Mouse (Mus musculus): ENCODE data around the gene Col5a1. TPM values are rescaled to one million over a fixed set of nuclear protein-coding genes. Genes with fewer than 3 reads are reported as not detected.

Gene Col5a1
- total and polyA plus RNA-seq, 3 experiments, result 31.1 to 75.5 TPM; not detected in 1

DNA sequence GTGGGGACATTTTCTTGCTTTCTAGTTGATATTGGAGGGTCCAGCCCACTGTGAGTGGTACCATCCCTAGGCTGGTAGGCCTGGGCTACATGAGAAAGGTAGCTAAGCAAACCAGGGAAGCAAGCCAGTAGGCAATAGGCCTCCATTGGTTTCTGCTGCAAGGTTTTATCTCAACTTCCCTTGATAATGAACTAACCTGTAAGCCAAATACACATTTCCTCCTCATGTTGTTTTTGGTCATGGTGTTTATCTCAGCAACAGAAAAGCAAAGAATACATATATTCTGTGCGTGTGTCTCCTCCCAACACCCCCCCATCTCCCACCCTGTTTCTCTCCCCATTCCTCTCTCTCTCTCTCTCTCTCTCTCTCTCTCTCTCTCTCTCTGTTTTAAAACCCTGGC is 173.7 kb downstream of the Col5a1 start:
- Histone ChIP-seq H3K36me3 (ENCODE audit: control insufficient read depth in 1 of 2, insufficient read depth in 2 of 2, low read length in 2 of 2) (peaks cover 0 to 40% of the 10 kb centered on the region in 2 experiments; a peak in 2 of 4 replicates), H3K4me1 (ENCODE audit: control insufficient read depth in 1 of 2, insufficient read depth in 2 of 2, low read length in 2 of 2) (peaks cover 18 to 36% of the 10 kb centered on the region in 2 experiments), H3K79me2 (ENCODE audit: control insufficient read depth, insufficient read depth, low read length, poor library complexity) (no peaks in the 10 kb centered on the region), H3K4me3 (ENCODE audit: control insufficient read depth in 1 of 2, insufficient read depth in 1 of 2, low read depth in 2 of 2, low read length in 2 of 2) (no peak overlapping the region), H3K9me3 (replicated peaks; ENCODE audit: insufficient read depth, low read length) (no peaks in the 10 kb centered on the region), H3K27ac (ENCODE audit: control insufficient read depth, low read depth, low read length) (peak overlapping the region; percentile 47), H3K27me3 (ENCODE audit: control insufficient read depth in 1 of 2, insufficient read depth in 2 of 2, low read length in 2 of 2) (no peaks in the 10 kb centered on the region), H3K9ac (ENCODE audit: control insufficient read depth, low read depth, low read length, poor library complexity, severe bottlenecking) (no peak overlapping the region)
- TF ChIP-seq SIN3A (IDR thresholded peaks at IDR 0.05; ENCODE audit: low read length) (no peak), JUND (IDR thresholded peaks at IDR 0.05; ENCODE audit: low read depth, low read length) (0 out of 2 replicates have a peak, but pooled peaks have one; percentile 30), HCFC1 (IDR thresholded peaks at IDR 0.05; ENCODE audit: low read depth, low read length) (no peak), ZMIZ1 (IDR thresholded peaks at IDR 0.05; ENCODE audit: low read depth, low read length) (0 out of 2 replicates have a peak, but pooled peaks have one; percentile 44), TCF12 (IDR thresholded peaks at IDR 0.05; ENCODE audit: low read depth, low read length) (0 out of 2 replicates have a peak, but pooled peaks have one; percentile 27), TAL1 (IDR thresholded peaks at IDR 0.05; ENCODE audit: low read length) (no peak), EP300 (IDR thresholded peaks at IDR 0.05; ENCODE audit: low read depth in 1 of 2, low read length in 2 of 2) (peak; percentile 41 to 66; a peak in 3 of 4 replicates), MXI1 (IDR thresholded peaks at IDR 0.05; ENCODE audit: low read depth, low read length) (no peak), ETS1 (IDR thresholded peaks at IDR 0.05; ENCODE audit: low read depth, low read length) (peak; percentile 45), GATA1 (IDR thresholded peaks at IDR 0.05; ENCODE audit: low read depth, low read length) (peak; percentile 64)
- peak; percentile 39 for DNase-seq (ENCODE audit: low read depth, low spot score)

DNA sequence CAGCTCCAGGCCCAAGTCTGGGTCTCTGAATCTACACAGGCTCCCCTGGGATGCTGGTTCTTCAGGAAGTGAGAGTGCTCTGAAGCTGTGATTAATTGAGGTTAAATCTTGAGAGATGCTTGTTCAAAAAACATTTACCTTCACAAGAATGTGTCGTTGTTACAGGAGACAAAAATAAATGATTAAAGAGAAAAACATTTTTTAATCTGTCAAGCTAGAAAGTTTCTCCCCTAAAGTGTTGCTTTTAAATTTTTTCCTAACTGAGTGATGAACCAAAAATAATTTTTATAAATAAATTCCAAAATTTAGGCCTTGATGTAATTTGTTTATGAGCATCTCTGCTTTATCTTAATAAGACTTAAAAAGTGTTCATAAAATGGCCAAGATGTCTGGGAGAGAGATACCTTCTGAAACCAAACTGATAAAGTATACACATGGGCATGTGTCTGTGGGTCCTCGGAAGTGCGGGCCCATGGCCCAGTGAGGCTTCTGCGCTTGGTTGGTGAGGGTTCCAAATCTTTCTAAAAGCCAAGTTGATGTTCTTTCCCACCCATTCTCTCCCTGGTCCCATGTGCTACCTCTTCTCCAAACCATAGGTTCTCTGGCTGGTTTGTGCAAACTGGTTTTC is 177.6 kb downstream of the Col5a1 start:
- H3K36me3 ChIP-seq (ENCODE audit: control insufficient read depth in 1 of 2, insufficient read depth in 2 of 2, low read length in 2 of 2), result peaks cover 0 to 74% of the 10 kb centered on the region in 2 experiments; a peak in 2 of 4 replicates
- peaks cover 46 to 73% of the 10 kb centered on the region in 2 experiments for H3K4me1 ChIP-seq (ENCODE audit: control insufficient read depth in 1 of 2, insufficient read depth in 2 of 2, low read length in 2 of 2)
- H3K79me2 ChIP-seq (ENCODE audit: control insufficient read depth, insufficient read depth, low read length, poor library complexity), result peaks cover 3% of the 10 kb centered on the region; the same call in 1 of the 2 replicates
- H3K9me3 ChIP-seq (replicated peaks; ENCODE audit: insufficient read depth, low read length), result no peaks in the 10 kb centered on the region
- TF ChIP-seq E2F4 (IDR thresholded peaks at IDR 0.05; ENCODE audit: borderline replicate concordance, low read depth, low read length), result peak; percentile 71; the same call in 1 of the 2 replicates
- no peak for TF ChIP-seq POLR2AphosphoS2 (IDR thresholded peaks at IDR 0.05; ENCODE audit: low read length)
- TF ChIP-seq MAX (IDR thresholded peaks at IDR 0.05; ENCODE audit: low read length), result peak; percentile 81
- peak in 1 of 2 experiments; percentile 35; a peak in 1 of 4 replicates for TF ChIP-seq POLR2A (IDR thresholded peaks at IDR 0.05; ENCODE audit: control insufficient read depth in 1 of 2, insufficient read depth in 1 of 2, low read depth in 1 of 2, low read length in 2 of 2, poor library complexity in 1 of 2)
- no peak for TF ChIP-seq ELF1 (IDR thresholded peaks at IDR 0.05; ENCODE audit: low read depth, low read length)
- TF ChIP-seq CHD1 (IDR thresholded peaks at IDR 0.05; ENCODE audit: low read depth, low read length), result peak; percentile 94
- TF ChIP-seq EP300 (IDR thresholded peaks at IDR 0.05; ENCODE audit: low read depth in 1 of 2, low read length in 2 of 2), result 0 out of 4 replicates have a peak, but pooled peaks have one; percentile 36 to 60
- peak; percentile 29; the same call in 1 of the 2 replicates for TF ChIP-seq NELFE (IDR thresholded peaks at IDR 0.05; ENCODE audit: low read depth, low read length)
- peak; percentile 63 for TF ChIP-seq TCF12 (IDR thresholded peaks at IDR 0.05; ENCODE audit: low read depth, low read length)
- no peak for TF ChIP-seq UBTF (IDR thresholded peaks at IDR 0.05; ENCODE audit: borderline replicate concordance, insufficient read depth, low read depth, low read length)
- 0 out of 2 replicates have a peak, but pooled peaks have one; percentile 26 for TF ChIP-seq KAT2A (conservative IDR thresholded peaks at IDR 0.05; ENCODE audit: low read depth, low read length)
- peak; percentile 72; the same call in 1 of the 2 replicates for TF ChIP-seq ETS1 (IDR thresholded peaks at IDR 0.05; ENCODE audit: low read depth, low read length)
- no peak for TF ChIP-seq MAZ (IDR thresholded peaks at IDR 0.05; ENCODE audit: low read depth, low read length)
- 0 out of 2 replicates have a peak, but pooled peaks have one; percentile 3 for TF ChIP-seq ZC3H11A (IDR thresholded peaks at IDR 0.05; ENCODE audit: low read depth, low read length)
- TF ChIP-seq SIN3A (IDR thresholded peaks at IDR 0.05; ENCODE audit: low read length), result no peak; the same call in 1 of the 2 replicates
- TF ChIP-seq GATA1 (IDR thresholded peaks at IDR 0.05; ENCODE audit: low read depth, low read length), result no peak; the same call in 1 of the 2 replicates
- 0 out of 2 replicates have a peak, but pooled peaks have one; percentile 21 for TF ChIP-seq ZMIZ1 (IDR thresholded peaks at IDR 0.05; ENCODE audit: low read depth, low read length)
- no peak for TF ChIP-seq MYB (IDR thresholded peaks at IDR 0.05; ENCODE audit: low read depth, low read length)
- H3K4me3 ChIP-seq (ENCODE audit: control insufficient read depth in 1 of 2, insufficient read depth in 1 of 2, low read depth in 2 of 2, low read length in 2 of 2), result no peak overlapping the region
- peak overlapping the region; percentile 60 for H3K9ac ChIP-seq (ENCODE audit: control insufficient read depth, low read depth, low read length, poor library complexity, severe bottlenecking)
- H3K27me3 ChIP-seq (ENCODE audit: control insufficient read depth in 1 of 2, insufficient read depth in 2 of 2, low read length in 2 of 2), result no peaks in the 10 kb centered on the region
- H3K27ac ChIP-seq (ENCODE audit: control insufficient read depth, low read depth, low read length), result peak overlapping the region; percentile 100
- peak; percentile 48 for DNase-seq (ENCODE audit: low read depth, low spot score)
